Mouse (Mus musculus) lung, embryonic 16.5 days (tissue): Measurements from ENCODE around the gene Crb2. TPM values are rescaled to one million over a fixed set of nuclear protein-coding genes. Genes with fewer than 3 reads are reported as not detected.
A peak's percentile ranks its signal among the peaks of the same experiment; 100 is the strongest.

Experiments
- ATAC-seq: fragments of 200-750 bp; cut with Nextera tagmentation; 2 replicates; pipeline ENCODE4 v1.8.0; 2017; ENCODE audit warnings: low read depth, mild to moderate bottlenecking, moderate library complexity
- H3K27ac ChIP-seq: fragments of 300-500 bp; sonication (generic); 2 replicates; pipeline ENCODE4 v1.5.1; 2014; ENCODE audit warnings: mild to moderate bottlenecking, control low read depth, low read length
- H3K27me3 ChIP-seq: fragments of 300-500 bp; sonication (generic); 2 replicates; pipeline ENCODE4 v1.6.1; 2014; ENCODE audit warnings: low read depth, low read length, mixed read lengths; ENCODE audit not compliant: control insufficient read depth, insufficient read depth
- H3K36me3 ChIP-seq: fragments of 300-500 bp; sonication (generic); 2 replicates; pipeline ENCODE4 v1.6.1; 2014; ENCODE audit warnings: low read length; ENCODE audit not compliant: control insufficient read depth, insufficient read depth
- H3K4me1 ChIP-seq: fragments of 300-500 bp; sonication (generic); replicated peaks from 2 replicates; pipeline ENCODE4 v1.6.1; 2014; ENCODE audit warnings: low read length, mixed read lengths; ENCODE audit not compliant: control insufficient read depth, insufficient read depth
- H3K4me2 ChIP-seq: fragments of 300-500 bp; sonication (generic); 2 replicates; pipeline ENCODE4 v1.6.1; 2014; ENCODE audit warnings: low read depth, low read length, control low read depth
- H3K4me3 ChIP-seq: fragments of 300-500 bp; sonication (generic); 2 replicates; pipeline ENCODE4 v1.5.1; 2014; ENCODE audit warnings: mild to moderate bottlenecking, low read length, control low read depth
- H3K9ac ChIP-seq: fragments of 300-500 bp; sonication (generic); 2 replicates; pipeline ENCODE4 v1.6.1; 2014; ENCODE audit warnings: low read length, control low read depth
- H3K9me3 ChIP-seq: fragments of 300-500 bp; sonication (generic); 2 replicates; pipeline ENCODE4 v1.6.1; 2016; ENCODE audit warnings: low read length; ENCODE audit not compliant: control insufficient read depth
- WGBS: fragments of 180-500 bp; shearing (Covaris S2); extraction: QIAGEN DNeasy Blood & Tissue Kit; methylation state at CpG from one replicate; pipeline ENCODE4 v1.1.7; 2014; 5-methylcytosine and 5-hydroxymethylcytosine counted together
- polyA plus RNA-seq: library from polyadenylated mRNA; unstranded; fragments of >200 nt; fragmentation: Nextera tagmentation; extraction: Ambion mirVana; gene quantifications from 2 replicates; pipeline ENCODE4 v1.2.1, GENCODE M21; 2015

The Crb2 gene
- polyA plus RNA-seq, 1 experiment from 2014 or later, result 0.88 TPM

DNA sequence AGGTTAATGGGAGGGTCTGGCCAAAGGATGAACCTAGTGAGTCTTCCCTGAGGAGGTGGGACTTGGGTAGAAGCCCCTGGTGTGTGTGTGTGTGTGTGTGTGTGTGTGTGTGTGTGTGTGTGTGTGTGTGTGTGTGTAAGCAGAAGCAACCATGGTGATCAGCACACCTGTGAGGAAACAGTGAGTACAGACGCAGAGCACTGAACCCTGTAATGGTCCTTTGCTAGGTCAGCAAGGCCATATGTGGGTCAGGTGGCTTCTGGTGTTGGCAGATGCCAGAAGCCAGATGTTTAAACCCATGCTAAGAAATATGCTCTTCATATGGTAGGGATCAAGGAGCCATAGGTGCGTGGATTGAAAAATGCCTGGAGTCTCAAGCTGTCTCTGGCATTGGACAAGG lies 11.5 kb upstream of the Crb2 start:
- no peak for ATAC-seq
- H3K36me3 ChIP-seq, result no peaks in the 10 kb centered on the region
- H3K4me2 ChIP-seq, result no peak overlapping the region
- 84% methylated on average over 2 of the region's 2 CpGs for WGBS
- H3K4me3 ChIP-seq, result no peak overlapping the region
- peaks cover 27% of the 10 kb centered on the region for H3K4me1 ChIP-seq
- no peaks in the 10 kb centered on the region for H3K27me3 ChIP-seq
- H3K9ac ChIP-seq, result no peak overlapping the region
- H3K27ac ChIP-seq, result no peak overlapping the region
- no peaks in the 10 kb centered on the region for H3K9me3 ChIP-seq

DNA sequence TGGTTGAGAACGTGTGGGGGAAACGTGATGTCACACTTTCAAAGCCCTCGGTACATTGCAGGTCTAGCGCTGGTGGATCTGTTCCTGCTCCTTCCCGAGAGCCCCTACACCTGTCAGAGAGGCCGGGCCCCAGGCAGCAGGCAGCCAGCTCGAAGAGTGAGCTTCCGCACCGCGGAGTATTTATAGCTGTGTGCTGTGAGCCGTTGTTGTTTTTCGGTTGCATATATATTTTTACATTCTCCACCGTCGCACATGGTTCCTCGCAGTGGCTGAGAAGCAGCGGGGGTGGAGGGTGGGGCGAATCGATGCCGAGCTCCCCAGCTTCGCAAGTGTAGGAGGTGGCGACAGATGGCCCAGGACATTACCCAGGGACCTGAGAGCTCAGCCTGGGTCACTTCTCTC lies 11.0 kb upstream of the Crb2 start:
- no peak overlapping the region for H3K9ac ChIP-seq
- no peak overlapping the region for H3K4me3 ChIP-seq
- H3K4me2 ChIP-seq, result no peak overlapping the region
- no peaks in the 10 kb centered on the region for H3K27me3 ChIP-seq
- H3K27ac ChIP-seq, result no peak overlapping the region
- 29% methylated on average over 21 of the region's 21 CpGs for WGBS
- ATAC-seq, result no peak
- no peaks in the 10 kb centered on the region for H3K9me3 ChIP-seq
- H3K36me3 ChIP-seq, result no peaks in the 10 kb centered on the region
- peaks cover 27% of the 10 kb centered on the region for H3K4me1 ChIP-seq

DNA sequence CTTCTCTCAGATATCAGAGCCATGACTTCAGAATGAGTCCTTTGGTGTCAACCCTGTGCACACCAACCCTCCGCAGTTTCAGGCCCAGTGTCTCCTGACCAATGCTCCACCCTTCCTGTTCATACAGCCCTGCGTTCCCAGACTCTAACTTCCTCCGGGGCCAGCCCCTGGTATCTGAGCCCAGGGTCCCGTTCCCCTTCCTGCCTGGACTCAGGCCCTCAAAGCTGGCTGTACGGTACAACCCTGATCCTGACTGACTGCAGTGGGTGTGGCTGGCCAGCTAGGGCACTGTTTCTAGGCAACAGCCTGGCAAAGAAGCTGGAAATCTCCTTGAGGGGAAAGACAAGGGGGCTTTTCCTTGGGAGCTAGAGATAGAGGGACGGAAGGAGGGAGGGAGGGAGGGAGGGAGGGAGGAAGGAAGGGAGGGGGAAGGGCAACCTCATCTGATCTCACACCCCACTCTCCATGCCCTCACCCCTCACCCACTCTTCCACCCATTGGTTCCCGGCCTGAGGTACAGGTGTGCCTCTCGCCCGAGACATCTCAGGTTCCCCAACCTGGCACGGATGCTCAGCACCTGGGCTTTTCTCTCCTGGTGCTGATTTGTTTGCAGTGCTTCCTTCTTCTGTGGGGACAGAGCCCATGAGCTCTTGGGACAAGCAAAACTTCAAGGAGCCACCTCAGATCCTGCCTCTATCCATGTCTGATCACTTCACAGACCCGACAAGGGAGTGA lies 9.9 kb upstream of the Crb2 start:
- H3K4me3 ChIP-seq, result no peak overlapping the region
- no peak overlapping the region for H3K27ac ChIP-seq
- H3K4me1 ChIP-seq, result peaks cover 28% of the 10 kb centered on the region
- no peaks in the 10 kb centered on the region for H3K36me3 ChIP-seq
- H3K9ac ChIP-seq, result 0 out of 2 replicates have a peak overlapping the region, but pooled peaks have one; percentile 5
- no peak overlapping the region for H3K4me2 ChIP-seq
- no peaks in the 10 kb centered on the region for H3K27me3 ChIP-seq
- no peaks in the 10 kb centered on the region for H3K9me3 ChIP-seq
- WGBS, result 37% methylated on average over 11 of the region's 11 CpGs
- ATAC-seq, result peak; percentile 76

DNA sequence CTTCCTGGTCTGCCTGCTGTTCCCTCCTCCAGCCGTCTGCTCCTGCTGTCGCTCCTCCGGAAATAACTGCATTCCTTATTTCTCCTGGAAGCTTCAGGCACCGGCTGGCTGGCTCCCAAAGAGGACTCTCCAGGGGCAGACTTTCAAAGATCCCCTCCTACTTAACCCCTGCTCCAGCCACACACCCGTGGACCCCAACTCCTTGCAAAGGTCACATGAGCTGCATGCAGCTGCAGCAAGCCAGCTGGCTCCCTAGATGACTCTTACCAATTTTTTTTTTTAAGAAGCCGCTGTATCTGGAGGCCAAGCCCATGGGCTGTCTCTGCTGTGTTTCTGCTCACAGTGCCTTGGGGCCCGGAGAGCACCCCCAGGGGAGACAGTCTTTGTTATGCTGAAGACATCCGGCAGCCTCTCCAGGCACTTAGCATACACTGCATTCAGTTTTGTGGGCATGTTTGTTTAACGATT lies 8.9 kb upstream of the Crb2 start:
- no peaks in the 10 kb centered on the region for H3K27me3 ChIP-seq
- peaks cover 33% of the 10 kb centered on the region for H3K4me1 ChIP-seq
- WGBS, result 4% methylated on average over 9 of the region's 9 CpGs
- ATAC-seq, result peak; percentile 34
- no peak overlapping the region for H3K4me3 ChIP-seq
- H3K9me3 ChIP-seq, result no peaks in the 10 kb centered on the region
- peak overlapping the region; percentile 37 for H3K4me2 ChIP-seq
- H3K27ac ChIP-seq, result peak overlapping the region; percentile 28
- H3K9ac ChIP-seq, result no peak overlapping the region; the same call in 1 of the 2 replicates
- H3K36me3 ChIP-seq, result no peaks in the 10 kb centered on the region

DNA sequence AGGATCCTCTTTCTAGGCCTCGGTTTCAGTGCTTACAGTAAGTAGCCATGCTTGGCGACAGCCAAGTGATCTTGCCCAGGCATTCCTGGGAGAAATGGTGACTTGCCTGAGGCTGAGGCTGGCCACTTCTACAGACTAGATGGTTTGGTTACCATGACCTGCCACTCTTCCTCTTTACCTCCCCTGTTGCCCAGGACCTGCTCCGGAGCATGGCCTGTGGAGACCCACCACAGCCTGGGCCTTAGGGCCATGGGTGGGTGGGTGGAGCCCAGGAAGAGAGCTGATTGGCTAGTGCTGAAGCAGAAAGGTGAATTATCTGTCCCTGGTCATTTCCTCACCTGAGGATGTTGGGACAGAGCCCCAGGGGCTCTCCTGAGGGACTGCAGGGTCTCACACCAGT lies 8.3 kb upstream of the Crb2 start:
- peak overlapping the region; percentile 28; the same call in 1 of the 2 replicates for H3K27ac ChIP-seq
- H3K9me3 ChIP-seq, result no peaks in the 10 kb centered on the region
- 83% methylated on average over 3 of the region's 3 CpGs for WGBS
- peaks cover 33% of the 10 kb centered on the region for H3K4me1 ChIP-seq
- H3K27me3 ChIP-seq, result no peaks in the 10 kb centered on the region
- H3K4me2 ChIP-seq, result no peak overlapping the region
- ATAC-seq, result no peak
- H3K9ac ChIP-seq, result no peak overlapping the region
- no peaks in the 10 kb centered on the region for H3K36me3 ChIP-seq
- H3K4me3 ChIP-seq, result no peak overlapping the region

- H3K27me3 ChIP-seq, result no peaks in the 10 kb centered on the region; the same call in 1 of the 2 replicates
- no peak overlapping the region for H3K4me2 ChIP-seq
- no peaks in the 10 kb centered on the region for H3K9me3 ChIP-seq
- no peak overlapping the region for H3K4me3 ChIP-seq
- H3K4me1 ChIP-seq, result peaks cover 33% of the 10 kb centered on the region
- H3K36me3 ChIP-seq, result no peaks in the 10 kb centered on the region
- WGBS, result 58% methylated on average over 2 of the region's 2 CpGs
- ATAC-seq, result no peak
- H3K9ac ChIP-seq, result no peak overlapping the region
- H3K27ac ChIP-seq, result no peak overlapping the region
These were observed 7.1 kb upstream of the Crb2 start for GRCm38 (mm10) chr2:37768903-37769302.

- no peak for ATAC-seq
- no peaks in the 10 kb centered on the region for H3K36me3 ChIP-seq
- no peak overlapping the region for H3K27ac ChIP-seq
- H3K27me3 ChIP-seq, result no peaks in the 10 kb centered on the region; the same call in 1 of the 2 replicates
- no peak overlapping the region for H3K9ac ChIP-seq
- WGBS, result 87% methylated on average over 8 of the region's 8 CpGs
- H3K9me3 ChIP-seq, result no peaks in the 10 kb centered on the region
- H3K4me2 ChIP-seq, result no peak overlapping the region
- peaks cover 33% of the 10 kb centered on the region for H3K4me1 ChIP-seq
- H3K4me3 ChIP-seq, result no peak overlapping the region
These were observed 6.3 kb upstream of the Crb2 start for GRCm38 (mm10) chr2:37769793-37770192.

GRCm38 (mm10) chr2:37771618-37772285 lies 4.3 kb upstream of the Crb2 start:
- Histone ChIP-seq H3K9ac (peak overlapping the region; percentile 33; the same call in 1 of the 2 replicates), H3K4me2 (peak overlapping the region; percentile 77), H3K4me1 (peaks cover 28% of the 10 kb centered on the region), H3K36me3 (no peaks in the 10 kb centered on the region), H3K27ac (no peak overlapping the region), H3K9me3 (no peaks in the 10 kb centered on the region), H3K4me3 (peak overlapping the region; percentile 54), H3K27me3 (peaks cover 3% of the 10 kb centered on the region; the same call in 1 of the 2 replicates)
- ATAC-seq, result peak; percentile 67
- WGBS, result under 1% methylated on average over 18 of the region's 18 CpGs

GRCm38 (mm10) chr2:37774571-37774970 lies 1.5 kb upstream of the Crb2 start:
- Histone ChIP-seq H3K27me3 (peaks cover 8% of the 10 kb centered on the region; the same call in 1 of the 2 replicates), H3K4me2 (no peak overlapping the region), H3K9ac (no peak overlapping the region), H3K4me3 (no peak overlapping the region), H3K27ac (no peak overlapping the region), H3K4me1 (peaks cover 17% of the 10 kb centered on the region), H3K9me3 (no peaks in the 10 kb centered on the region), H3K36me3 (no peaks in the 10 kb centered on the region)
- no peak for ATAC-seq
- WGBS, result 11% methylated on average over 5 of the region's 5 CpGs
